Mouse (Mus musculus) small intestine, adult 2 months (tissue): ENCODE measurements around the gene Garnl3. TPM values are rescaled to one million over a fixed set of nuclear protein-coding genes. Genes with fewer than 3 reads are reported as not detected.

Experiments
- H3K27ac ChIP-seq: fragments of 200-500 bp; 2 replicates; pipeline ENCODE4 v1.5.1; 2012; ENCODE audit warnings: low read depth, low read length, control low read depth, inconsistent platforms; ENCODE audit not compliant: insufficient read depth
- H3K27me3 ChIP-seq: fragments of 200-500 bp; 2 replicates; pipeline ENCODE4 v1.6.1; 2012; ENCODE audit warnings: mild to moderate bottlenecking, moderate library complexity, low read length, inconsistent platforms; ENCODE audit not compliant: control insufficient read depth, insufficient read depth
- H3K36me3 ChIP-seq: fragments of 200-500 bp; 2 replicates; pipeline ENCODE4 v1.6.1; 2012; ENCODE audit warnings: mild to moderate bottlenecking, low read length, control low read depth, inconsistent platforms; ENCODE audit not compliant: control insufficient read depth, insufficient read depth
- H3K4me1 ChIP-seq: fragments of 200-500 bp; 2 replicates; pipeline ENCODE4 v1.6.1; 2012; ENCODE audit warnings: low read length, inconsistent platforms, mixed read lengths; ENCODE audit not compliant: control insufficient read depth, insufficient read depth, insufficient read length
- H3K4me3 ChIP-seq: fragments of 200-500 bp; 2 replicates; pipeline ENCODE4 v1.5.1; 2012; ENCODE audit warnings: low read depth, mild to moderate bottlenecking, control low read depth, inconsistent platforms, low read length, moderate library complexity
- CTCF ChIP-seq: fragments of 200-500 bp; IDR thresholded peaks from 2 replicates; pipeline ENCODE4 v1.5.1; 2012; ENCODE audit warnings: low read depth, mild to moderate bottlenecking, control low read depth, inconsistent platforms, low read length, moderate library complexity, mixed read lengths; ENCODE audit not compliant: insufficient replicate concordance, insufficient read length; ENCODE audit errors: extremely low read depth
- POLR2A ChIP-seq: fragments of 200-500 bp; IDR thresholded peaks from 2 replicates; pipeline ENCODE4 v1.6.1; 2012; ENCODE audit warnings: low read depth, mild to moderate bottlenecking, control low read depth, inconsistent platforms, low read length, moderate library complexity
- WGBS: fragments of 180-500 bp; shearing (Covaris S2); methylation state at CpG from one replicate; pipeline ENCODE4 v1.1.7; 2018; 5-methylcytosine and 5-hydroxymethylcytosine counted together
- polyA plus RNA-seq: library from polyadenylated mRNA; depleted of rRNA; stranded (reverse); fragments of >200 nt; gene quantifications from 2 replicates; pipeline ENCODE4 v1.2.3, GENCODE M21; 2012

Gene Garnl3
- polyA plus RNA-seq, 1 experiment = 2.0 TPM

DNA sequence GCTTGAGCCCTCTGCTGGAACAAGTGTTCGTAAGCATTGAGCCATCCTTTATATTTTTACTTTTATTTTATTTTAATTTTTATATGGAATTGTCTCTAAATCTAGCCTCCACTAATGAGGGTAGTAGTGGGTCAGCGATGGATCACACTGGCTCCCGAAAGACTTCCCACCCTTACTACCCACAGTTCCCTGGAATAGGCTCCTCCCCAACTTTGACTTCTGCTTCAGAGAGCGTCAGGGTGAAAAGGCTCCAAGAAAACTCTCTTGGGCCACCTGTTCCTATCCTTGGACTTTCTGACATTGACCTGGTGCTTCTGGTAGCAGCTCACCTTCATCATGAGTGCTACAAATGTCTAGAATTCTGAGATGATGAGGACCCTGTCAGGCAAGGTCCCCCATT, 148.8 kb downstream of the Garnl3 start:
- Histone ChIP-seq H3K4me3 (no peak overlapping the region), H3K36me3 (no peaks in the 10 kb centered on the region), H3K4me1 (peaks cover 5% of the 10 kb centered on the region), H3K27me3 (no peaks in the 10 kb centered on the region), H3K27ac (no peak overlapping the region)
- 2% methylated on average over 4 of the region's 4 CpGs for WGBS
- TF ChIP-seq CTCF (no peak), POLR2A (no peak)

- WGBS = under 1% methylated on average over 49 of the region's 50 CpGs
- peak within 1 kb of the TSS; percentile 72 for H3K4me3 ChIP-seq
- H3K27ac ChIP-seq = no peak within 1 kb of the TSS
- H3K4me1 ChIP-seq = peaks cover 5% of the 10 kb centered on the region
- H3K27me3 ChIP-seq = no peaks in the 10 kb centered on the region
- TF ChIP-seq CTCF (no peak), POLR2A (peak; percentile 51)
- H3K36me3 ChIP-seq = no peaks in the 10 kb centered on the region
Observed at GRCm38 (mm10) chr2:32981725-32982271, 149.7 kb downstream of the Garnl3 start, which contains the start of gene Slc2a8. Gene Slc2a8, minus strand, starts transcription at chr2:32982083.

GRCm38 (mm10) chr2:32981281-32981680, 150.2 kb downstream of the Garnl3 start:
- 2% methylated on average over 23 of the region's 23 CpGs for WGBS
- H3K27ac ChIP-seq = no peak overlapping the region
- TF ChIP-seq POLR2A (no peak), CTCF (no peak)
- peak overlapping the region; percentile 72 for H3K4me3 ChIP-seq
- peaks cover 5% of the 10 kb centered on the region for H3K4me1 ChIP-seq
- H3K36me3 ChIP-seq = no peaks in the 10 kb centered on the region
- H3K27me3 ChIP-seq = no peaks in the 10 kb centered on the region

- Histone ChIP-seq H3K36me3 (no peaks in the 10 kb centered on the region), H3K27me3 (no peaks in the 10 kb centered on the region), H3K4me3 (no peak overlapping the region), H3K4me1 (peaks cover 5% of the 10 kb centered on the region), H3K27ac (no peak overlapping the region)
- WGBS = 92% methylated on average over 7 of the region's 7 CpGs
- no peak for TF ChIP-seq POLR2A
Observed at GRCm38 (mm10) chr2:32979675-32980074, 151.8 kb downstream of the Garnl3 start.

DNA sequence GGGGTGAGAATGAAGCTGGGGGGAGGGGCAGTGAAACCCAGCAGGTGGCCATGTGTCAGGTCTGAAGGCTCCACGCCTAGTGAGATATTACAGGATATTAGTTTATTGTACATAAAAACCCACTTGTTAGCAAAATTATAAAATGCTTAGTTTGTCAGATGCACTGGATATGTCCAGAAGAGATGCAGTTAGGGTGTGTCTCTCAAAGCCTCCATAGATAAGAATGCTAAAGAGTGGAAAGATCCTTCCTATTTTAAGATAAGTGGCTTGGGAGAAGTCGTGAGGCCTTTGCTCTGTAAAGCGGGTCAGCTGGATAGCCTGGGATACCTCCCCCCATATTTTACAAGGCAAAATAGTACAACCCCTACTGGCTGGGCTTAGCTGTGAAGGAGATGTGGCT, 152.8 kb downstream of the Garnl3 start:
- Histone ChIP-seq H3K4me1 (peaks cover 5% of the 10 kb centered on the region), H3K27ac (no peak overlapping the region), H3K4me3 (no peak overlapping the region), H3K27me3 (no peaks in the 10 kb centered on the region), H3K36me3 (no peaks in the 10 kb centered on the region)
- 63% methylated on average over 3 of the region's 3 CpGs for WGBS
- TF ChIP-seq POLR2A (no peak), CTCF (no peak)

DNA sequence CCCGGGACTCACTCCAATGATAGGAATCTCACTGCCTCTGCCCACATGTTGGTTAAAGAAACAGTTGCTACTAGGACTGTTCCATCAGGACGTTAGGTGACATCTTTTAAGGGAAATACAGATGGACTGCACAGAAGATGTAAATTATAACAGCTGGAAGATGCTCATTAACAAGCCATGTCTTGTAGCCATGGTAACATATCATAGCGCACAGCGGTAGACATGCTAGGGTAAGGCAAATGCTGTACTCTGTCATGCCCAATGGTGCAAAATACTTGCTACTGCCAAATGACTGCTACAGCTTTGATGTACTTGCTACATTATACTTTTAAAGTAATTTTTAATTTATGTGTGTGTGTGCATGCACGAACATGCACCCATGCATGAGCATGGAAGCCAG, 154.3 kb downstream of the Garnl3 start:
- H3K27ac ChIP-seq = no peak overlapping the region
- H3K36me3 ChIP-seq = no peaks in the 10 kb centered on the region
- 82% methylated on average over 5 of the region's 5 CpGs for WGBS
- H3K27me3 ChIP-seq = no peaks in the 10 kb centered on the region
- TF ChIP-seq POLR2A (no peak), CTCF (no peak)
- H3K4me3 ChIP-seq = no peak overlapping the region
- H3K4me1 ChIP-seq = peaks cover 5% of the 10 kb centered on the region

DNA sequence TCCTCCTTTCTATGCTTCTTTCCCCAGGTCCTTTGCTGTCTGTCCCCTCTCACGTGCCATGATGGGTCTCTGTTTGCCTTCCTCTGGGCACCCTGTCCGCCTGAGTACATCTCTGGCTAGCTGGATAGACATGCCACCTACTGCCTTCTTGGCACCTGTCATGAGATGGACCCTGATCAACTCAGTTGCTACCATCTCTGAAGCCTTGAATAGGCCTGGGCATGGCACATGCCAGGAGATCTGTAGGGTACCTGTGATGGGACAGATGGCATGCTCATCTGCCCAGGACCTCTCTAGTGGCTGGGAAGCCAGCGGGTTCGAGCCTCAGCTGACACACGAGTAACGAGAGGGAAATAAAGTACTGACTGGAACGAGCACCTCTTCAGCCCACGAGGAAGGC, 157.2 kb downstream of the Garnl3 start:
- Histone ChIP-seq H3K27me3 (no peaks in the 10 kb centered on the region), H3K4me1 (no peaks in the 10 kb centered on the region), H3K4me3 (no peak overlapping the region), H3K27ac (no peak overlapping the region), H3K36me3 (no peaks in the 10 kb centered on the region)
- WGBS = 90% methylated on average over 8 of the region's 8 CpGs
- TF ChIP-seq POLR2A = no peak
- no peak for TF ChIP-seq CTCF
